Mouse (Mus musculus) intestine, embryonic 15.5 days (tissue): ENCODE data around the gene Podxl2. TPM values are rescaled to one million over a fixed set of nuclear protein-coding genes. Genes with fewer than 3 reads are reported as not detected.
A peak's percentile ranks its signal among the peaks of the same experiment; 100 is the strongest.

ENCODE experiments used
- ATAC-seq: fragments of 200-750 bp; cut with Nextera tagmentation; 2 replicates; pipeline ENCODE4 v1.8.0; 2017; ENCODE audit warnings: moderate TSS enrichment, moderate library complexity
- H3K27ac ChIP-seq: fragments of 300-500 bp; sonication (generic); 2 replicates; pipeline ENCODE4 v1.5.1; 2015; ENCODE audit warnings: mild to moderate bottlenecking, inconsistent platforms
- H3K27me3 ChIP-seq: fragments of 300-500 bp; sonication (generic); replicated peaks from 2 replicates; pipeline ENCODE4 v1.6.1; 2015; ENCODE audit warnings: inconsistent platforms
- H3K36me3 ChIP-seq: fragments of 300-500 bp; sonication (generic); 2 replicates; pipeline ENCODE4 v1.6.1; 2015; ENCODE audit warnings: inconsistent platforms
- H3K4me1 ChIP-seq: fragments of 300-500 bp; sonication (generic); replicated peaks from 2 replicates; pipeline ENCODE4 v1.6.1; 2015; ENCODE audit warnings: inconsistent platforms
- H3K4me2 ChIP-seq: fragments of 300-500 bp; sonication (generic); replicated peaks from 2 replicates; pipeline ENCODE4 v1.6.1; 2015; ENCODE audit warnings: mild to moderate bottlenecking, inconsistent platforms
- H3K4me3 ChIP-seq: fragments of 300-500 bp; sonication (generic); replicated peaks from 2 replicates; pipeline ENCODE4 v1.5.1; 2015; ENCODE audit warnings: inconsistent platforms
- H3K9ac ChIP-seq: fragments of 300-500 bp; sonication (generic); 2 replicates; pipeline ENCODE4 v1.6.1; 2015; ENCODE audit warnings: inconsistent platforms
- H3K9me3 ChIP-seq: fragments of 300-500 bp; sonication (generic); 2 replicates; pipeline ENCODE4 v1.6.1; 2016; ENCODE audit warnings: inconsistent platforms
- WGBS: fragments of 180-500 bp; shearing (Covaris S2); methylation state at CpG from one replicate; pipeline ENCODE4 v1.1.7; 2015; 5-methylcytosine and 5-hydroxymethylcytosine counted together
- polyA plus RNA-seq: library from polyadenylated mRNA; unstranded; fragments of >200 nt; fragmentation: Nextera tagmentation; extraction: Ambion mirVana; gene quantifications from 2 replicates; pipeline ENCODE4 v1.2.1, GENCODE M21; 2015

Gene Podxl2
- polyA plus RNA-seq, 1 experiment from 2014 or later, result 49.6 TPM

- no peak overlapping the region for H3K9ac ChIP-seq
- ATAC-seq, result peak; percentile 54
- H3K27ac ChIP-seq, result no peak overlapping the region
- 21% methylated on average over 8 of the region's 8 CpGs for whole genome bisulfite sequencing
- no peak overlapping the region for H3K4me2 ChIP-seq
- H3K36me3 ChIP-seq, result no peaks in the 10 kb centered on the region
- no peaks in the 10 kb centered on the region for H3K27me3 ChIP-seq
- no peak overlapping the region for H3K4me3 ChIP-seq
- H3K4me1 ChIP-seq, result peaks cover 6% of the 10 kb centered on the region; the same call in 1 of the 2 replicates
- H3K9me3 ChIP-seq, result no peaks in the 10 kb centered on the region
These were observed 43.4 kb downstream of the Podxl2 start for GRCm38 (mm10) chr6:88831456-88831855.

GRCm38 (mm10) chr6:88830112-88830702 lies 44.6 kb downstream of the Podxl2 start:
- Histone ChIP-seq H3K4me3 (no peak overlapping the region), H3K27ac (no peak overlapping the region), H3K4me1 (peaks cover 11% of the 10 kb centered on the region), H3K9ac (no peak overlapping the region), H3K4me2 (no peak overlapping the region), H3K27me3 (no peaks in the 10 kb centered on the region), H3K9me3 (no peaks in the 10 kb centered on the region), H3K36me3 (no peaks in the 10 kb centered on the region)
- ATAC-seq, result no peak
- WGBS, result 87% methylated on average over 6 of the region's 6 CpGs

GRCm38 (mm10) chr6:88829579-88829978 lies 45.3 kb downstream of the Podxl2 start:
- Histone ChIP-seq H3K9me3 (no peaks in the 10 kb centered on the region), H3K4me3 (no peak overlapping the region), H3K4me1 (peaks cover 11% of the 10 kb centered on the region), H3K27ac (no peak overlapping the region), H3K9ac (no peak overlapping the region), H3K4me2 (no peak overlapping the region), H3K27me3 (no peaks in the 10 kb centered on the region), H3K36me3 (no peaks in the 10 kb centered on the region)
- WGBS, result 83% methylated on average over 4 of the region's 4 CpGs
- no peak for ATAC-seq

GRCm38 (mm10) chr6:88828206-88829009 lies 46.4 kb downstream of the Podxl2 start:
- 74% methylated on average over 15 of the region's 15 CpGs for WGBS

GRCm38 (mm10) chr6:88827395-88828205 lies 47.2 kb downstream of the Podxl2 start:
- no peak overlapping the region for H3K9ac ChIP-seq
- H3K4me2 ChIP-seq, result no peak overlapping the region
- WGBS, result 65% methylated on average over 13 of the region's 13 CpGs
- H3K4me3 ChIP-seq, result no peak overlapping the region
- H3K4me1 ChIP-seq, result peaks cover 11% of the 10 kb centered on the region
- no peaks in the 10 kb centered on the region for H3K36me3 ChIP-seq
- no peak overlapping the region for H3K27ac ChIP-seq
- no peak for ATAC-seq
- H3K27me3 ChIP-seq, result no peaks in the 10 kb centered on the region
- H3K9me3 ChIP-seq, result no peaks in the 10 kb centered on the region

More at GRCm38 (mm10) chr6:88828206-88829009, 46.4 kb downstream of the Podxl2 start:
- no peak overlapping the region for H3K27ac ChIP-seq
- no peak overlapping the region for H3K4me2 ChIP-seq
- peaks cover 11% of the 10 kb centered on the region for H3K4me1 ChIP-seq
- no peaks in the 10 kb centered on the region for H3K27me3 ChIP-seq
- ATAC-seq, result no peak
- H3K9me3 ChIP-seq, result no peaks in the 10 kb centered on the region
- H3K9ac ChIP-seq, result no peak overlapping the region
- no peak overlapping the region for H3K4me3 ChIP-seq
- no peaks in the 10 kb centered on the region for H3K36me3 ChIP-seq

GRCm38 (mm10) chr6:88826965-88827364 lies 47.9 kb downstream of the Podxl2 start:
- no peaks in the 10 kb centered on the region for H3K9me3 ChIP-seq
- WGBS, result 52% methylated on average over 3 of the region's 3 CpGs
- peaks cover 11% of the 10 kb centered on the region for H3K4me1 ChIP-seq
- no peak overlapping the region for H3K4me3 ChIP-seq
- H3K27me3 ChIP-seq, result no peaks in the 10 kb centered on the region
- no peak overlapping the region for H3K27ac ChIP-seq
- no peaks in the 10 kb centered on the region for H3K36me3 ChIP-seq
- ATAC-seq, result no peak
- no peak overlapping the region for H3K4me2 ChIP-seq
- H3K9ac ChIP-seq, result 0 out of 2 replicates have a peak overlapping the region, but pooled peaks have one; percentile 15

GRCm38 (mm10) chr6:88826545-88826944 lies 48.3 kb downstream of the Podxl2 start:
- Histone ChIP-seq H3K9ac (0 out of 2 replicates have a peak overlapping the region, but pooled peaks have one; percentile 15), H3K36me3 (no peaks in the 10 kb centered on the region), H3K9me3 (no peaks in the 10 kb centered on the region), H3K4me1 (peaks cover 12% of the 10 kb centered on the region), H3K27me3 (no peaks in the 10 kb centered on the region), H3K4me2 (no peak overlapping the region), H3K4me3 (no peak overlapping the region), H3K27ac (no peak overlapping the region)
- peak; percentile 71 for ATAC-seq
- 39% methylated on average over 6 of the region's 6 CpGs for WGBS

- H3K4me2 ChIP-seq, result no peak overlapping the region
- H3K4me1 ChIP-seq, result peaks cover 16% of the 10 kb centered on the region
- H3K9me3 ChIP-seq, result no peaks in the 10 kb centered on the region
- H3K9ac ChIP-seq, result no peak overlapping the region
- H3K27me3 ChIP-seq, result no peaks in the 10 kb centered on the region
- ATAC-seq, result no peak
- no peaks in the 10 kb centered on the region for H3K36me3 ChIP-seq
- 56% methylated on average over 3 of the region's 3 CpGs for WGBS
- no peak overlapping the region for H3K27ac ChIP-seq
- H3K4me3 ChIP-seq, result no peak overlapping the region
These were observed 48.8 kb downstream of the Podxl2 start for GRCm38 (mm10) chr6:88826088-88826487.

- no peaks in the 10 kb centered on the region for H3K27me3 ChIP-seq
- no peak for ATAC-seq
- peaks cover 20% of the 10 kb centered on the region for H3K4me1 ChIP-seq
- no peaks in the 10 kb centered on the region for H3K9me3 ChIP-seq
- 67% methylated on average over 7 of the region's 7 CpGs for WGBS
- no peak overlapping the region for H3K9ac ChIP-seq
- no peaks in the 10 kb centered on the region for H3K36me3 ChIP-seq
- H3K27ac ChIP-seq, result no peak overlapping the region
- H3K4me3 ChIP-seq, result no peak overlapping the region
- H3K4me2 ChIP-seq, result no peak overlapping the region
These were observed 50.7 kb downstream of the Podxl2 start for GRCm38 (mm10) chr6:88824183-88824582.

- Histone ChIP-seq H3K27me3 (no peaks in the 10 kb centered on the region), H3K9me3 (no peaks in the 10 kb centered on the region), H3K9ac (no peak overlapping the region), H3K4me2 (no peak overlapping the region), H3K4me1 (peaks cover 17% of the 10 kb centered on the region), H3K36me3 (no peaks in the 10 kb centered on the region), H3K27ac (no peak overlapping the region), H3K4me3 (no peak overlapping the region)
- ATAC-seq, result no peak
- WGBS, result 78% methylated on average over 11 of the region's 11 CpGs
These were observed 52.9 kb downstream of the Podxl2 start for GRCm38 (mm10) chr6:88821901-88822300.

- no peak for ATAC-seq
These were observed 53.5 kb downstream of the Podxl2 start for GRCm38 (mm10) chr6:88821294-88821693.

GRCm38 (mm10) chr6:88820853-88821252 lies 54.0 kb downstream of the Podxl2 start:
- H3K4me3 ChIP-seq, result no peak overlapping the region
- H3K9ac ChIP-seq, result no peak overlapping the region
- peak; percentile 70 for ATAC-seq
- H3K4me2 ChIP-seq, result no peak overlapping the region
- no peak overlapping the region for H3K27ac ChIP-seq
- H3K27me3 ChIP-seq, result no peaks in the 10 kb centered on the region
- 29% methylated on average over 3 of the region's 3 CpGs for WGBS
- peaks cover 9% of the 10 kb centered on the region; the same call in 1 of the 2 replicates for H3K4me1 ChIP-seq
- no peaks in the 10 kb centered on the region for H3K9me3 ChIP-seq
- H3K36me3 ChIP-seq, result no peaks in the 10 kb centered on the region

More at GRCm38 (mm10) chr6:88821294-88821693, 53.5 kb downstream of the Podxl2 start:
- 92% methylated on average over 6 of the region's 6 CpGs for WGBS
- H3K9me3 ChIP-seq, result no peaks in the 10 kb centered on the region
- H3K27ac ChIP-seq, result no peak overlapping the region
- H3K9ac ChIP-seq, result no peak overlapping the region
- no peaks in the 10 kb centered on the region for H3K36me3 ChIP-seq
- H3K4me3 ChIP-seq, result no peak overlapping the region
- no peaks in the 10 kb centered on the region for H3K27me3 ChIP-seq
- H3K4me1 ChIP-seq, result peaks cover 12% of the 10 kb centered on the region
- no peak overlapping the region for H3K4me2 ChIP-seq
